Mouse (Mus musculus) cortical plate, adult 2 months (tissue): ENCODE measurements around the gene Zgrf1.

Source experiments
- CTCF ChIP-seq: fragments of 200-500 bp; IDR thresholded peaks from 2 replicates; pipeline ENCODE4 v1.5.1; 2011; ENCODE audit warnings: mild to moderate bottlenecking, control low read depth, low read length; ENCODE audit not compliant: insufficient read depth; ENCODE audit errors: extremely low read depth
- POLR2A ChIP-seq: fragments of 200-500 bp; IDR thresholded peaks from 2 replicates; pipeline ENCODE4 v1.6.1; 2011; ENCODE audit warnings: mild to moderate bottlenecking, low read length, control low read depth; ENCODE audit not compliant: insufficient read depth; ENCODE audit errors: extremely low read depth

DNA sequence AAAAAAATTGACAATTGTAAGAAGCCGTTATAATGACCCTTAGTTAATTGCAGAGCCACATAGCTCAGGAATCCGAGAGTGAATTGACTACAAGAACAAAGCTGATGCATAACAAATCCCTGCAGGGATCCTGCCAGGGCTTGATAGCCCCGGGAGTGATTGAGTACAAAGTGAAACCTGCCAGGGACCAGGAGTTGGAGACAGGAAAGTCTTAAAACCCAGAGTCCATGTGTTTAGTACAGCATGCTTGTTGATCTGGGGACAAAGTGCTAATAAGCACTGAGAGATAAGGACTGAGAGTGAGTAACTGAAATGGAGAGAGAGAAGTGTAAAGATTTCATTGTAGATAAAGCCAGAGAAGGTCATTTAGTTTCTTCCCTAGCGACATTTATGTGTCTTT lies 23.0 kb upstream of the Zgrf1 start:
- TF ChIP-seq POLR2A (no peak), CTCF (no peak)
